Mouse (Mus musculus): ENCODE data around the gene Stox2. TPM values are rescaled to one million over a fixed set of nuclear protein-coding genes. Genes with fewer than 3 reads are reported as not detected.

The Stox2 gene
- polyA plus RNA-seq, 1 experiment from 2014 or later, result 7.3 TPM

- peaks cover 5% of the 10 kb centered on the region; the same call in 1 of the 2 replicates for H3K4me1 ChIP-seq (ENCODE audit: control insufficient read depth, insufficient read depth, low read length)
- no peak overlapping the region for H3K4me3 ChIP-seq (ENCODE audit: low read length)
- no peak for ATAC-seq (replicated peaks; ENCODE audit: extremely low read depth, insufficient read depth, low FRiP score)
- no peaks in the 10 kb centered on the region for H3K9me3 ChIP-seq (replicated peaks; ENCODE audit: control insufficient read depth, low read length)
- WGBS, result 68% methylated on average over 3 of the region's 3 CpGs
- H3K4me2 ChIP-seq (ENCODE audit: low read depth, low read length), result no peak overlapping the region
- H3K36me3 ChIP-seq (ENCODE audit: control insufficient read depth, insufficient read depth), result no peaks in the 10 kb centered on the region
- H3K9ac ChIP-seq (ENCODE audit: low read length), result no peak overlapping the region
- H3K27me3 ChIP-seq (ENCODE audit: control insufficient read depth, insufficient read depth, low read length), result no peaks in the 10 kb centered on the region
- no peak overlapping the region for H3K27ac ChIP-seq (ENCODE audit: low read length)
Observed at GRCm38 (mm10) chr8:47338691-47339323, 107.4 kb downstream of the Stox2 start.

GRCm38 (mm10) chr8:47336433-47336832, 109.7 kb downstream of the Stox2 start:
- 90% methylated on average over 12 of the region's 12 CpGs for WGBS
- ATAC-seq (replicated peaks; ENCODE audit: extremely low read depth, insufficient read depth, low FRiP score), result no peak

GRCm38 (mm10) chr8:47335940-47336339, 110.2 kb downstream of the Stox2 start:
- no peak for ATAC-seq (replicated peaks; ENCODE audit: extremely low read depth, insufficient read depth, low FRiP score)
- WGBS, result 92% methylated on average over 4 of the region's 4 CpGs
- no peak overlapping the region for H3K4me2 ChIP-seq (ENCODE audit: low read depth, low read length)
- H3K9ac ChIP-seq (ENCODE audit: low read length), result no peak overlapping the region
- no peak overlapping the region for H3K27ac ChIP-seq (ENCODE audit: low read length)
- H3K4me3 ChIP-seq (ENCODE audit: low read length), result no peak overlapping the region
- H3K36me3 ChIP-seq (ENCODE audit: control insufficient read depth, insufficient read depth), result no peaks in the 10 kb centered on the region
- no peaks in the 10 kb centered on the region for H3K27me3 ChIP-seq (ENCODE audit: control insufficient read depth, insufficient read depth, low read length)
- H3K9me3 ChIP-seq (replicated peaks; ENCODE audit: control insufficient read depth, low read length), result no peaks in the 10 kb centered on the region
- H3K4me1 ChIP-seq (ENCODE audit: control insufficient read depth, insufficient read depth, low read length), result peaks cover 5% of the 10 kb centered on the region; the same call in 1 of the 2 replicates

More at GRCm38 (mm10) chr8:47336433-47336832, 109.7 kb downstream of the Stox2 start:
- Histone ChIP-seq H3K9ac (ENCODE audit: low read length) (no peak overlapping the region), H3K27ac (ENCODE audit: low read length) (no peak overlapping the region), H3K4me1 (ENCODE audit: control insufficient read depth, insufficient read depth, low read length) (peaks cover 5% of the 10 kb centered on the region; the same call in 1 of the 2 replicates), H3K36me3 (ENCODE audit: control insufficient read depth, insufficient read depth) (no peaks in the 10 kb centered on the region), H3K4me2 (ENCODE audit: low read depth, low read length) (no peak overlapping the region), H3K27me3 (ENCODE audit: control insufficient read depth, insufficient read depth, low read length) (no peaks in the 10 kb centered on the region), H3K4me3 (ENCODE audit: low read length) (no peak overlapping the region), H3K9me3 (replicated peaks; ENCODE audit: control insufficient read depth, low read length) (no peaks in the 10 kb centered on the region)

GRCm38 (mm10) chr8:47334223-47334757, 111.9 kb downstream of the Stox2 start:
- Histone ChIP-seq H3K27me3 (ENCODE audit: control insufficient read depth, insufficient read depth, low read length) (no peaks in the 10 kb centered on the region), H3K4me1 (ENCODE audit: control insufficient read depth, insufficient read depth, low read length) (peaks cover 5% of the 10 kb centered on the region; the same call in 1 of the 2 replicates), H3K4me2 (ENCODE audit: low read depth, low read length) (peak overlapping the region; percentile 49), H3K9ac (ENCODE audit: low read length) (peak overlapping the region; percentile 41; the same call in 1 of the 2 replicates), H3K36me3 (ENCODE audit: control insufficient read depth, insufficient read depth) (no peaks in the 10 kb centered on the region), H3K9me3 (replicated peaks; ENCODE audit: control insufficient read depth, low read length) (no peaks in the 10 kb centered on the region), H3K4me3 (ENCODE audit: low read length) (peak overlapping the region; percentile 41), H3K27ac (ENCODE audit: low read length) (peak overlapping the region; percentile 53)
- WGBS, result 44% methylated on average over 9 of the region's 9 CpGs
- peak; percentile 73 for ATAC-seq (replicated peaks; ENCODE audit: extremely low read depth, insufficient read depth, low FRiP score)

GRCm38 (mm10) chr8:47332941-47333340, 113.2 kb downstream of the Stox2 start:
- Histone ChIP-seq H3K4me2 (ENCODE audit: low read depth, low read length) (no peak overlapping the region), H3K27me3 (ENCODE audit: control insufficient read depth, insufficient read depth, low read length) (no peaks in the 10 kb centered on the region), H3K4me3 (ENCODE audit: low read length) (no peak overlapping the region), H3K36me3 (ENCODE audit: control insufficient read depth, insufficient read depth) (no peaks in the 10 kb centered on the region), H3K27ac (ENCODE audit: low read length) (no peak overlapping the region), H3K9me3 (replicated peaks; ENCODE audit: control insufficient read depth, low read length) (no peaks in the 10 kb centered on the region), H3K4me1 (ENCODE audit: control insufficient read depth, insufficient read depth, low read length) (peaks cover 5% of the 10 kb centered on the region; the same call in 1 of the 2 replicates), H3K9ac (ENCODE audit: low read length) (no peak overlapping the region)
- WGBS, result 59% methylated on average over 1 of the region's 1 CpGs
- no peak for ATAC-seq (replicated peaks; ENCODE audit: extremely low read depth, insufficient read depth, low FRiP score)

GRCm38 (mm10) chr8:47330982-47331381, 115.2 kb downstream of the Stox2 start:
- no peak for ATAC-seq (replicated peaks; ENCODE audit: extremely low read depth, insufficient read depth, low FRiP score)
- no peak overlapping the region for H3K4me3 ChIP-seq (ENCODE audit: low read length)
- H3K27ac ChIP-seq (ENCODE audit: low read length), result no peak overlapping the region
- H3K27me3 ChIP-seq (ENCODE audit: control insufficient read depth, insufficient read depth, low read length), result no peaks in the 10 kb centered on the region
- no peaks in the 10 kb centered on the region for H3K36me3 ChIP-seq (ENCODE audit: control insufficient read depth, insufficient read depth)
- no peak overlapping the region for H3K4me2 ChIP-seq (ENCODE audit: low read depth, low read length)
- peaks cover 5% of the 10 kb centered on the region; the same call in 1 of the 2 replicates for H3K4me1 ChIP-seq (ENCODE audit: control insufficient read depth, insufficient read depth, low read length)
- H3K9ac ChIP-seq (ENCODE audit: low read length), result no peak overlapping the region
- H3K9me3 ChIP-seq (replicated peaks; ENCODE audit: control insufficient read depth, low read length), result no peaks in the 10 kb centered on the region
- WGBS, result 71% methylated on average over 5 of the region's 5 CpGs

- ATAC-seq (replicated peaks; ENCODE audit: extremely low read depth, insufficient read depth, low FRiP score), result no peak
- no peaks in the 10 kb centered on the region for H3K4me1 ChIP-seq (ENCODE audit: control insufficient read depth, insufficient read depth, low read length)
- H3K27me3 ChIP-seq (ENCODE audit: control insufficient read depth, insufficient read depth, low read length), result no peaks in the 10 kb centered on the region
- H3K9ac ChIP-seq (ENCODE audit: low read length), result no peak overlapping the region
- no peak overlapping the region for H3K4me3 ChIP-seq (ENCODE audit: low read length)
- H3K4me2 ChIP-seq (ENCODE audit: low read depth, low read length), result no peak overlapping the region
- 60% methylated on average over 8 of the region's 8 CpGs for WGBS
- peaks cover 2% of the 10 kb centered on the region; the same call in 1 of the 2 replicates for H3K9me3 ChIP-seq (replicated peaks; ENCODE audit: control insufficient read depth, low read length)
- no peak overlapping the region for H3K27ac ChIP-seq (ENCODE audit: low read length)
- no peaks in the 10 kb centered on the region for H3K36me3 ChIP-seq (ENCODE audit: control insufficient read depth, insufficient read depth)
Observed at GRCm38 (mm10) chr8:47326348-47326747, 119.8 kb downstream of the Stox2 start.

- no peaks in the 10 kb centered on the region for H3K36me3 ChIP-seq (ENCODE audit: control insufficient read depth, insufficient read depth)
- 52% methylated on average over 16 of the region's 16 CpGs for WGBS
- H3K9ac ChIP-seq (ENCODE audit: low read length), result no peak overlapping the region
- peaks cover 2% of the 10 kb centered on the region; the same call in 1 of the 2 replicates for H3K9me3 ChIP-seq (replicated peaks; ENCODE audit: control insufficient read depth, low read length)
- ATAC-seq (replicated peaks; ENCODE audit: extremely low read depth, insufficient read depth, low FRiP score), result no peak
- H3K4me2 ChIP-seq (ENCODE audit: low read depth, low read length), result no peak overlapping the region
- no peaks in the 10 kb centered on the region for H3K27me3 ChIP-seq (ENCODE audit: control insufficient read depth, insufficient read depth, low read length)
- no peak overlapping the region for H3K4me3 ChIP-seq (ENCODE audit: low read length)
- no peaks in the 10 kb centered on the region for H3K4me1 ChIP-seq (ENCODE audit: control insufficient read depth, insufficient read depth, low read length)
- H3K27ac ChIP-seq (ENCODE audit: low read length), result no peak overlapping the region
Observed at GRCm38 (mm10) chr8:47324117-47324820, 121.9 kb downstream of the Stox2 start.

- Histone ChIP-seq H3K4me1 (ENCODE audit: control insufficient read depth, insufficient read depth, low read length) (no peaks in the 10 kb centered on the region), H3K36me3 (ENCODE audit: control insufficient read depth, insufficient read depth) (no peaks in the 10 kb centered on the region), H3K9ac (ENCODE audit: low read length) (no peak overlapping the region), H3K27ac (ENCODE audit: low read length) (no peak overlapping the region), H3K9me3 (replicated peaks; ENCODE audit: control insufficient read depth, low read length) (peaks cover 2% of the 10 kb centered on the region; the same call in 1 of the 2 replicates), H3K27me3 (ENCODE audit: control insufficient read depth, insufficient read depth, low read length) (no peaks in the 10 kb centered on the region), H3K4me2 (ENCODE audit: low read depth, low read length) (no peak overlapping the region), H3K4me3 (ENCODE audit: low read length) (no peak overlapping the region)
- no peak for ATAC-seq (replicated peaks; ENCODE audit: extremely low read depth, insufficient read depth, low FRiP score)
- WGBS, result 47% methylated on average over 5 of the region's 5 CpGs
Observed at GRCm38 (mm10) chr8:47321282-47321681, 124.9 kb downstream of the Stox2 start.
